Mouse (Mus musculus) cerebellum, postnatal 14 days (tissue): Measurements from ENCODE around the gene Ddi2.

Experiments
- DNase-seq, 2 experiments: peaks; one replicate each; pipeline ENCODE4 v3.0.0; 2021; ENCODE audit warnings: mixed read lengths in 2 of 2

Gene Ddi2

DNA sequence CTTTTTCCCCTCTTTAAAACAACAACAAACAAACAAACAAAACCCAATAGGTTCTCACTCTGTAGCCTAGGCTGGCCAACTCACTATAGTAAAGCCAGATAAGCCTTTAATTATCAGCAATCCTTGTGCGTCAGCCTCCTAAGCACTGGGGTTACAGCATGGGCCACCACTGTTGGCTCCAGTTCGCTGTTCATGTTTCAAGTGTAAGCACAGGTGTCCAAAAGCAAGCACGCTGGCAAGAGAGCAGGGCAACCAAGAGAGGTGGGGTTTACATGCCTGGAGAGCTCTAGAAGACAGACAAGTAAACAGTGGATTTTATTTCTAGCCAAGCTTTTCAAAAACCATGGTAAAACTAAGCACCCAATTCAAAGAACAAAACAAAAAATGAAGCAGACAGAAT lies 37.1 kb downstream of the Ddi2 start:
- no peak for DNase-seq

DNA sequence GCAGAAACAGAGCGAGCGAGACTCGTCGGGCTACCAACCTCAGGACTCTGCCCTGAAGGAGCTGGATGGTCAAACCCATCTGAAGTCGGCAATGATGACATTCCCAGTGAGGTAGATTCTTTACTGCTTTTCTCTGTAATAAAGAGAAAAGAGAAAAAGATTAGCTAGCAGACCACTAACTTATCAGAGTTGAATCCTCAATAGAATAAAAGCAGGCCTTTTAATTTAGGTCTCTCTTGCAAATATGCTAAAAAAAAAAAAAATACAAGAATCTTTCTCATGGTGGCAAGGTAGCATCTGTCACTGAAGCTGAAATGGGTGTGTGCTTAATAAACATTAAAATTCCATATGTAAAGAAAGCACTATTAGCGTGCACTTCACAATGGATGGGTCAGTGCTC lies 37.7 kb downstream of the Ddi2 start, which contains the start of gene Rsc1a1:
TSS of gene Rsc1a1 (minus strand) at position 101 of the 400 bp plus-strand sequence.
- DNase-seq, result no peak

DNA sequence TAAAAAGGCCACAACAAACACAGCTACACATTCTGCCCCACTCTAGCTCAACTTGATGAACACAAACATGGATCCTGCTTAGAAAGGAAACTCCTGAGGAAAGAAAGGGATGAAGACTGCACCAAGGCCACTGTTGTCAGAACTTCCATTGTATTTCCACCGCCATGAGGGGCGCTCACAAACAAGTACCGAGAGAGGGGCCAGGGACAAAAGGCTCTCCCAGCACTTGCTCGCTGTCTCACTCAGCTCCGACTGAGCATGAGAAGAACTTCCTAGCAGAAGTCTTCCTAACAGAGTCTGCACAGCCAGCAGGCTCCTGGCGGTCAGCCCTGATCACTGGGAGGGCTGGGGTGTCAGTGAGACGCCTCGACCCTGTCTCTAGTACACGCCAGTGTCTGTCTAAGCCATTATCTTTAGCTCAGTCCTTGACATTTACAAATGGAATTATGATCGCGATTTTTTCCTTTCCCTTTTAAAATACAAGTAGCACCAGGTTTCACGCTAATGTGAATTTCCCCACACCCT lies 40.5 kb downstream of the Ddi2 start:
- DNase-seq, result peak in 1 of 2 experiments; percentile 23

DNA sequence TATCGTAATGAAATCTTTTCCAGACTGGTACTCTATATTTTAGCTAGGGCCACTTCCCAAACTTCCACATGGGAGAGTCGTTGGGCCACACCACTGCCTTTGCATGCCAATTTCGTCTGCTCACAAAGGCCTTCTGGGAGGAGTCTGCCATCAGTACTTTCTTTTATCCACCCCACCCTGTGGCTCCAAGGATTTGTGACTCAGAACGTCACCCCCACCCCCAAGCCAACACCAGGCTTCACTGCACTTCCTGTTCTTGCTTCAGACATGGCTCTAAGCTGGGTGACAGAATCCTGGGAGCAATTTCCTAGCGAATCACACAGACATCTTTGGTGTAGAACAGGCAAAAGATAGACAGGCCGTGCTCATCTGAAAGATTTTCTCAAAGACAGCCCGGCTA lies 41.5 kb downstream of the Ddi2 start:
- no peak for DNase-seq

DNA sequence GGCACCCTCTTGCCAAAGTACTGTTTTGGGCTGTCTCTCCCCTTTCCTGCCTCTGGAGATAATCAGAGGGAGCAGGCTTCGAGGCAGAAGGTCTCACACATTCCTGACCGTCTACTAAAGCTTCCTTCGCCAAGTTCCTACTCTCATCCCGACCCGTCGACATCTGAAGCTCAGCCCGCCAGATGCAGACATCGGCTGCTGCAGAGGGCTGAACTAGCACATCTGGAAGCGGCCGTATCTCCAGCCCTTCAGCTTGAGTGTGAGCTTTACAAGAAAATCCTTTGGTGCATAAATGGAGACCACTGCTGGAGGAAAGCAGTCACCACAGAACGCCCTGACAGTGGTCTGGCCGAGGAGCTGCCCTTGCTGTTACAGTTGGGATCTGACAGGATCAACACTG lies 42.3 kb downstream of the Ddi2 start:
- no peak for DNase-seq

DNA sequence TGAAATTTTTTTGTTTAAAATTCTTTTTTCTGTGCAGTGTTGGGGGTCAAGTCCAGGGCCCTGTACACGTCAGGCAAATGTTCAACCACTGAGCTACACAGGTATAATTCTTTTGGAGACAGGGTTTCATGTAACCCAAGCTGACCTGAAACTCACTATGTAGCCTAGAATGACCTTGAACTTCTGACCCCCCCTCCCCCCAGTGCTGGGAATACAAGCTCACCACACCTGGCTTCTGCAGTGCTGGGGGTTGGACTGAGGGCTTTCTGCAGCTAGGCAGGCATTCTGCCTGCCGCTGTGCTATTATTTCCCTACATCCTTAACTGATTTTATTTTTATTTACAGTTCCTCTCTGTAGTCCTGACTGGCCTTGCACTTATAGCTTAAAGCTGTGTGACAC lies 44.2 kb downstream of the Ddi2 start:
- DNase-seq, result no peak

DNA sequence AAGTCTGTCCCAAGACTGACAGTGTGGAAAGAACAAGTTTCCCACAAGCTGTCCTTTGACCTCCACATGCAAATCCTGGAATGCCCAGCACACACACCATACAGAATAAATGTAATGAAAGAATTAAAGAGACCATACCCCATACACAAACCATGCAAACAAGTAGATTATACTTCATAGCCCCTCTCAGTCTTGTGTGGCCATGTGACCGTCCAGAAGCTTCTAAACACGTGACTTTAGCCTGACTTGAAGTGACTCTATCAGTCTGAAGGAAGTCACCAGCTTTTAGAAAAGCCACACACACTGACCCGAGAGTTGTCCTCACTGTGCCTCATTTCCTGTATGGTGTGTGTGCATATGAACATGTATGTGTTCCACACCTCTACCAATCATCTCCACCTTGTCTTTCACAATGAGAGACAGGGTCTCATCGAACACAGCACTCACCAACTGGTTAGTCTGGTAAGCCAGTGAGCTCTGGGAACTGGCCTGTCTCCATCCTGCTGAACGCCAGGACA lies 46.7 kb downstream of the Ddi2 start:
- no peak for DNase-seq

DNA sequence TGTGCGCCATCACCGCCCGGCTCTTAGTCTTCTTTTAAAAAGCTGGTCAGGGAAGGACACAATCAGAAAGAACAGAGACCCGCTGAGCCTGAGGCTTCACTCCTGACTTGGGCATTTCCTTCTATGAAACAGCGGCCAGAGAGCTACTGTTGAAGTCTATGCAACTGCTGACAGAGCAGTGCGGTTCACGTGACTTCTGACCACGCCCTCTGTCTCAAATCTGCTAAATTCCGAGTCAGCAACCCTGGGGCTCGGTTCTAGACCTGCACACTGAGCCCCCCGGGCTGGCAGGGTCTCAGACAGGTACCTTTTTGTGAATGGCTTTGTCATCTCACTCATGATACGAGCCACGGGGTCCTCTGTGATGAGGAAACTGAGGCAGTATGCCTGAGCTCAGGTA lies 50.9 kb downstream of the Ddi2 start:
- DNase-seq, result no peak

DNA sequence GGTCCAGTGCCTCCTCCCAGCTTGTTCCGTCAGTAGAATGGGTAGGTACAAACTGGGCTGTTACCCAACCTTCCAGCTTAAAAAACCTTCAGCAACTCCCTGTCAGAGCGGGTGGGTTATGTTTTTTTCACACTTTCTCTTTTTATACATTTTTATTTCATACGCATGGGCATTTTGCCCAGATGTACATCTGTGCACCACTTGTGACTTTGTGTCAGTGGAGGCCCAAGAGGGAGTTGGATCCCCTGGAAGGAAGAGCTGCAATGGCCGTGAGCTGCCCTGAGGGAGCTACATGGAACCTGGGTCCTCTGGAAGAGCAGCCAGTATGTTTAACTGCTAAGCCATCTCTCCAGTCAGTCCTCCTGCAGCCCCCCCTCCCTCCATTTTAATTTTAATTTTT lies 51.8 kb downstream of the Ddi2 start:
- DNase-seq, result no peak

DNA sequence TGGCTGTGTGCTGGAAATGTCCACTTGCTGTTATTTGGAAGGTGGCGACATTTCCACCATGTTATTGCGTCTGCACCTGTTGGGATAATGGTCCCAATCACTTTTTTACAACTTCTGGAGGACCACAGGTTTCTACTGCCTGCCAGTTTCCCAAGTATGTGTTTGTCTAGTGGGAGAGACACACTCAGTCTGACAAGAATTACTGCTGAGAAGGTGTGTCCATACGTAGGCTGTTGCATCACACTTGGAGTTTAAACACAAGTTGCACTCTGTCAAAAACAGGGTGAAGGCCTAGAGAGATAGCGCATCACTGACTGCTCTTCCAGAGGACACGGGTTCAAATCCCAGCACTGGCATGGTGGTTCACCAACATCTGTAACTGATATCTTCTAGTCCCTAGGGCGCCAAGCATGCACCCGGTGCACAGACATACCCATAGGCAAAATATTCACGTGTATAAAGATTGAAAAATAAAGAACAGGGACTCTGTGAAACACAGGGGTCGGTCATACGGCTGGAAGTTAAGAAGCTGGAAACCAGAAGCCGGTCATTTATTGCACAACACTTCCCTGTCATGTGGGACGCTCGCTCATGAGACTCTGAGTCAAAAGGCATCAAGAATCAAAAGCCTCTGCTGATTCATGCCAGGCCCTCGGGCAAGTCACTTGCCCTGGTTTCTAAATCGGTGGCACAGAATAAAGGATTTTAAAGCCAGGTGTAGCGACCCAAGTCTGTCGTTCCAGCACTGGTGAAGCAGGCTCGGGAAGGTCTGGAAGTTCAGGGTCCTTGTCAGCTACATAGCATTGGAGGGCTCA lies 53.1 kb downstream of the Ddi2 start:
- no peak for DNase-seq

DNA sequence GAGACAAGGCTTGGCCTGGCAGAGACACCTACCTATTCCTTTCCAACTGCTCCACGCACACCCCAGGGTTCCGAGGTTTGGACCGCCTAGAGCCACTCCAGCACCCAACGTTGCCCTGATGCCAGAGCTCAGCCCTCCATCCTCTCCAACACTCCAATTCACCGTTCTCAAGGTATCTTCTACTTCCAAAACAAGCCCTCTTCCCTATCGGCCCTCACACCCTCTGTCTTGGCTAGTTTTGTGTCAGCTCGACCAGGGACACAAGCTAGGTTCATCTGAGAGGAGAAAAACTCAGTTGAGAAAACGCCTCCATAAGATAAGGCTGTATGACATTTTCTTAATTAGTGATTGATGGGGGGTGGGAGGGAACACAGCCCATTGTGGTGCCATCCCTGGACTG lies 58.4 kb downstream of the Ddi2 start, which contains the start of gene Plekhm2:
TSS of gene Plekhm2 (minus strand) at position 101 of the 400 bp plus-strand sequence.
- no peak for DNase-seq

DNA sequence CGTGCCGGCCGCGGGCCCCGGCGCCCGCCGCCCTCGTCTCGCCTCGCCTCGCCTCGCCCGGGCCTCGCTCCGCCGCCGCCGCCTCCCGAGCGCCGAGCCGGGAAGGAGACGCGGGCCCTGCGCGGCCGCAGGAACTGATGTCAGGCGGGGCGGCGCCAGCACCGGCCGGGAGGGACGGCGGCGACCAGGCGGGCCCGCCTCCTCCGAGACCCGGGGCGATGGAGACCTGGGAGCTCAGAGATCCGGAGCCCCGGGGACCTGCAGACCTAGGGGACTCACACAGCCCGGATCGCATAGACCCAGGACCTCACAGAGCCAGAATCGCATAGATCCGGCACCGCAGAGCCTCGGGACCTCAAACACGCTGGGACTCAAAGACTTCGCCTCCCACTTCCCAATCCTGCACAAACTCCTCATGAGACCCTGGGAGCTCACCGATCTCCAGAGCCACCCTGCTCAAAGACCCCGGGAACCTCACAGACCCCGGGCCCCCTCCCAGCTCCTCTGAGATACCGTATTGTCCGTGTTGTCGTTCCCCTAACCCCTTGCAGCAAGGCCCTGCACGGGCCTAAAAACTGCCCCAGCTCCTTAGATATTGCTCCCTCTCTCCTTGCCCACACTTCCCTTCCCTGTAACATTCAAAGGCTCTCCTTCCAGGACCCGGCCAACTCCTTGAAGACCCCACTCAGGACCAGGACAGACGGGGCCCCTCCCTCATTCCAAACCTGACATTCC lies 59.0 kb downstream of the Ddi2 start:
- peak; percentile 75 to 85 for DNase-seq

DNA sequence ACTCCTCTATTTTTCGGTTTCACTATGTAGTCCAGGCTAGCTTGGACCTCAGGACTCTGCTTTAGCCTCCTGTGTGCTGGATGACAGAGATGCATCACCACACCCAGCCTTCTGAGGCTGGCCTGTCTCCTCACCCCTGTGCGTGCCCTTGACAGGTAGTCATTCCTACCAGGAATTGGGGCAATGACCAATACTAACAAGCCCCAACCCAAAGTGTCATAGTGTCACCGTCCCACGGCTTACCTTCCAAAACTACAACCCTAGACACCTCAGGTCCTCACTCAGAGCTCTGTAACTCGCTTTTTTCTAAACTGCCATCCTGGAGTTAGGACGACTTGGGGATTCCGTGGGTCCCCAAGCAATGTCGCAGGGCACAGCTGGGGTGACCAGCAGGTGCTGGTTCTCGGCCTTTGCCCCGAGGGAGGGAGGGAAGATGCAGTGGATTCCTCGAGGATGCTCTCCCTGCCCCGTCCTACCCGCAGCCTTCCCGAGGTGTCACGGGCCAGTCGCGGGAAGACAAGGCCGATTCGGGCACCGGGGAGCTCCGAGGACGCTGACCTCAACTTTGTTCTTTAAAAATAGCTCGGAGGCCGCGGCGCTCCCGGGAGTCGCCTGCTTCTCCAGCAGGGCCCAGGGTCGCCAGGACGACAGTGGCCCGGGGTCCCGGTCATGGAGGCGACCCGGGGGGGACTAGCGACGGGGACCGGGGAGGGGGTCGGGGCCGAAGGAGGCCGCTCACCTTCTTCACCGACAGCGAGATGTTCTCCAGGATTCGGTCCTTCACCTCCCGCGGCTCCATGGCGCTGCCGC lies 59.9 kb downstream of the Ddi2 start:
- peak; percentile 51 to 56 for DNase-seq

DNA sequence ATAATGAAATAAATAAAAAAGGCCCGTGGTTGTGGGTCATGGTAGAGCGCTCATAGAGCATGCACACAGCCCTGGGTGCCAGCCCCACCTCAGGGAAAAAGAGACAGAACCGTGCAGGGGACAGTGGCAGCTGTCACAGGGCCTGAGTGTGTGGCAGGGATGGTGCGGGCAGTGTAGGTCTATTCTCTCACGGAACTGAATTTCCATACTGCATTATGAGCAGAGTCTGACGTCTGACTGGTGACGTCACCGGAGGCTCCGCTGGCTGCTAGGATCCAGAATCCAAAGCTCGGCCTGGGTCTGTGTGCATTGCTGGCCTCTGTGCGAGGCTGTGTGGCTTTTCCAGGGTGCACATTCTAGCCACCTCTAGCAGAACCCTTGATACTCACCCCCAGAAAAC lies 62.3 kb downstream of the Ddi2 start:
- DNase-seq, result no peak

DNA sequence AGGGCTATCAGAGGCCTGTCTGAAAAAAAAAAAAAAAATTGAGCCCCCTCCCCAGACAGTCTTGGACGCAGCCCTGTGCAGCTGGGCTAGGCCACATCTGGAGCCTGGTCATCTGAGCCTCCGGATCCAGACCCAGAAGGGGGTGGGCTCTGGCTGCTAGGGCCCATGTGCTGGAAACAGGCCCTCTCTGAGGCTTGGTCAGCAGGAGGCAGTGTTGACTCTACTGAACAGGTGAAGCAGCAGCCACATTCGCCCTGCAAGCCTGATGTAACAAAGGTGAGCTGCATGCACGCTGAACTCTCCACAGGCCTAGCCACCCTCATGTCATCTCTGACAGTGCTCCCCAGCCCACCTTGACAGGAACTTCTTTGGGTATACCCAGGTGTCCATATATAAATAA lies 63.5 kb downstream of the Ddi2 start:
- no peak for DNase-seq

DNA sequence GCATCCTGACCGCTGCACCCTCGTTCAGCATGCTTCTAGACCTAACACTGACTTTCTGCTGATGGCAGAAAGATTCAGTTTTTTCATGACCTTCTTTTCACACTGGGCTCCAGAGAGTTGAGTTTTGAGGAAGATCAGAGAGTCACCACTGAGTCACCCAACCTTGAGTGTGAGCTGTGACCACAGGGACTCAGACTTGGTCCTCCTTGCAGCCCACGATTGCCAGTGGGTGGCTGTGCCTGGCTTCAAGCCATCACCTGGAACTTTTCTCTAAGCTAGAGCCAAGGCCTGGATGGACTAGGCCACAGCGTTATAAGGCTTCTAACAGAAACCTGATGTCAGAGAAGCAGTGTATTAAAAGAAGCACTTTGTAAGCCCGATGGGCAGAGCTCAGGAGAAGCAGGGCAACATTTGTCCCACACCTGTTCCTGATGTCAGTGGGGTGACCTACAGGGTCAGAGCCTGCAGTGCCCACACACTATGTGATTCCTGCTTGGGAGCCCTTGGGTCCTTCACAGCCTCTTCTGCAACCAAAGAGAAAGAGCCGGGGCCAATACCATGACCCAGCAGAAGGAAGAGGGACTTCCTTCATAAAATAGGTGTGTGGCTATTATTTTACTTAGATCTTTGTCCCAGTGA lies 64.3 kb downstream of the Ddi2 start:
- peak in 1 of 2 experiments; percentile 39 for DNase-seq

DNA sequence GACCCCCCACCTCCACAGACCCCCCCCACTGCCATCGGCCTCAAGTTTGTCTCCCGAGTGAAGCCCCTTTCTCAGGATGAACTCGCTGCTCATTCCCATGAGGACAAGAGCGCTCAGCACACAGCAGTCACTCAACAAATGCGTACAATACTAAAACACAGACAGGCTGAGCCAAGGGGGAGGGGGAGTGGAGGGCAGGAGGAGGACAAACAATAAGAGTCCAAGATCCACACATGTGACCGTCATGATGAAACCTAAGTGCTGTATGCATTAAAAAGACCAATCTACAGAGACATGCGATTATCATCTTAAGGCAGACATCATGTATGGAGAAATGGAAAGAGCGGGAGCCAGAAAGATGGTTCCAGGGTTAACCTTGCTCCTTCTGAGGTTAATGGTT lies 66.3 kb downstream of the Ddi2 start:
- no peak for DNase-seq

DNA sequence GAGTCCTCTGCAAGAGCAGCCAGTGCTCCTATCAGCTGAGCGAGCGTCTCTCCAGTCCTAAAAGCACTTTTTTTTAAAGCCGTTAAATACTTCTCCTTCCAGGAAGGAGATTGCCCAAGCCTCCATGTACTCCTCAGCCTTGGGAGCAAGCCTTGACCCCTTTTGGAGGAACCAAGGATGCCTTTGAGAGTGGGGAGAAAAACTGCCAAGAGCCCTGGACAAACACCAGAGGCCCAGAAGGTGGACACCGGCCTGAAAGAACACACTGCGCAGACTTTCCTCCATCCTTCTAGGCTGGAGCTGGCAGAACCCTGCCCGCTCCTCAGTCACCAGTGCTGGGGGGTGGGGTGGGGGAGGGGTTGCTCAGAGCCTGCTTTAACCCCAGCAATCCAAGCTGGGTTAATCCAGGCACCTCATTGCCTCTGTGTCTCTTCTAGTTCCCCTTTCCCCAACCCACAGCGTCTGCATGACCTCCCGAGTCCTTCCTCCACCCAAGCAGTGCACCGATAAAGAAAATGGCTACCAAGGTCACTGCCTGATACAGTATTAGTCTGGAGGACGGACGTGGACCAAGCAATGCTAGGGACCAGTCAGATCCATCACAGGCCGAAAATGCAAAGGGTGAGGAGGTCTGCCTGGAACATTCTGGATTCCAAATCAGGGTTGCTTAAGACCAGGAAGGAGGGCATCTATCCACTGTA lies 67.2 kb downstream of the Ddi2 start:
- peak; percentile 61 to 71 for DNase-seq

DNA sequence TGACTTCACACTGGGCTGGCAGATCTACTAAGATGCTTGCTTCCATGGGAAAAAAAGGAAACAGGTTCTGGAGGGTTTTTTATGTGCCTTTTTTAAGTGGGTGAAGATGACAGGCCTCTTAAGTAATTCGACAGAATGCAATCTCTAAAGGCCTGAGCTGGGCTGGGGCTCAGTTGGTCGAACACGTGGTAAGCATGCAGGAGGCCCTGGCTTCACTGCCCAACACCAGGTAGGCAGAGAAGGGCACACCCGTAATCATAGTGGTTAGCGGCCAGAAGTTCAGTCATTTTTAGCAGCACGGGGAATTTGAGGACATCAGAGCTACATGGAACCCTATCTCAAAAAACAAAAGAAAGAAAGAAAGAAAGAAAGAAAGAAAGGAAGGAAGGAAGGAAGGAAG lies 68.7 kb downstream of the Ddi2 start:
- no peak for DNase-seq

DNA sequence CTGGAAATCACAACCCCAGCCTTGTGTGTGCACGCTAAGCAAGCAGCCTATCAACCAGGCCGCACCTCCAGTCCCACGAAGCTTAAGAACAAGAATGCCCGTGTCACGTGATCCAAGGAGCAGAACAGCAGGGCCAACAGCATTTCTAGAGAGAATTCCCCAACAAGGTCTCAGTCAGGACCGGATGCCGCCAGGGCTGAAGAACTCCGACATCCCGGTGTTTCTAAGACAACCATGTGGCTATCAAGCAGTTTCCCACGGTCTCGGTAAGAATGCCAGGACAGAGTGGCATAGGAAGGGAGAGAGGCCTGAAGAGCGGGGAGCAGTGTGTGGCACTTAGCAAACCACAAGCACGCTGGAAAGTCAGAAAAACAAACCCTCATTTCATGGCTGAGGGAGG lies 69.4 kb downstream of the Ddi2 start:
- no peak for DNase-seq

DNA sequence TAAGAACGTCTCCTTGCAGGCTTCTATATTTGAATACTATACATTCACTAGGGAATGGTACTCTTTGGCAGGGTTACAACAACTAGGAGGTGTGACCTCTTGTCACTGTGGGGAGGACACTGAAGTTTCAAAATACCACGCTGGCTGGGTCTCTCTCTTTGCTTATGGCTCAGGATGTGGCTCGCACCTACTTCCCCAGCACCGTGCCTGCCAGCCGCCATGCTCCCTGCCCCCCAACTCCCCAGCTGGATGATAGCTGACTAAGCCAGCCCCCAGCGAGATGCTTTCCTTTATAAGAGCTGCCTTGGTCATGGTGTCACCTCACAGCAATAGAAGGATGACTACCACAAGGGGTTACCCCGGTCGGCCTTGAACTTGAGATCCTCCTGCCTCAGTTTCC lies 70.2 kb downstream of the Ddi2 start:
- no peak for DNase-seq

DNA sequence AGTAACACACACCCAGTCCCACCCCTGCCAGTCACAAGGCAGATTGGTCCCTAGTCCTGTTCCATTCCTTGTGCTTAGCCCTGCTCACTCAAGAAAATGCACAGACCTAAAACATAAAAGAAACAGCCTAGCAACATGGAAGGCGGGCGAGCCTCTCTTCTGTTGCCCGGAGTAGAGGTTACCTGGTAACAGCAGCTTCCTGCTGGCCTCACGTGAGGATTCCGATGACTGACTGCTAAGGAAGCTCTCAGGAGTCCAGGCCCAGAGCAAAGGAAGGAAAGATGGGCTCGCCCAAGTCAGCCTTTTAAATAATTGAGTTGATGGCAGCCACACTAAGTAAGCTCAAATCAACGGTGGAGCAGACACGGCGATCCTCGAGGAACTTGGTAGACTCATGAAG lies 71.3 kb downstream of the Ddi2 start:
- DNase-seq, result no peak
